Mouse (Mus musculus): ENCODE results near the gene Sympk. TPM values are rescaled to one million over a fixed set of nuclear protein-coding genes. Genes with fewer than 3 reads are reported as not detected.

Gene Sympk
- total RNA-seq, 4 experiments from 2014 or later = 110 to 113 (median 111) TPM

Small RNA genes lying within 50 kb of the gene (microRNA-seq; reads per million reads assigned to microRNA genes)
- gene Mir3100 = 2.8 reads per million in 2 experiments

Other genes with a start within 250 kb of the Sympk start
- not detected for gene Psg19, start 225.9 kb upstream of the Sympk start, total RNA-seq (2022)
- gene Psg17, start 202.8 kb upstream of the Sympk start, total RNA-seq (2022) = not detected
- gene Mill2, start 184.4 kb upstream of the Sympk start, total RNA-seq (2022) = 10 to 100 TPM in 3 of 4 experiments, 1 to 10 TPM in 1; 8.5 to 12.4 (median 11.2) TPM
- gene Pglyrp1, start 153.0 kb upstream of the Sympk start, total RNA-seq (2022) = 1 to 10 TPM; 1.3 to 2.8 (median 1.8) TPM
- 10 to 100 TPM; 12.6 to 18.4 (median 14.0) TPM for gene Ccdc61, start 114.0 kb upstream of the Sympk start, total RNA-seq (2022)
- 1 to 10 TPM; 5.6 to 9.2 (median 7.1) TPM for gene Nova2, start 98.5 kb upstream of the Sympk start, total RNA-seq (2022)
- not detected for gene Nanos2, start 37.0 kb upstream of the Sympk start, total RNA-seq (2022)
- gene Mypop, start 33.1 kb upstream of the Sympk start, total RNA-seq (2022) = 10 to 100 TPM; 11.4 to 18.0 (median 15.5) TPM
- 10 to 100 TPM; 49.0 to 52.8 (median 50.9) TPM for gene Irf2bp1, start 20.3 kb upstream of the Sympk start, total RNA-seq (2022)
- gene Foxa3, start 839 bp upstream of the Sympk start, total RNA-seq (2022) = under 1 TPM in 1 of 4 experiments, not detected in 3; 0.12 TPM
- under 1 TPM in 1 of 4 experiments, not detected in 3; 0.24 TPM for gene Rsph6a, start 30.3 kb downstream of the Sympk start, total RNA-seq (2022)
- gene Dmwd, start 51.9 kb downstream of the Sympk start, total RNA-seq (2022) = 10 to 100 TPM; 54.9 to 74.1 (median 62.4) TPM
- gene Dmpk, start 59.5 kb downstream of the Sympk start, total RNA-seq (2022) = 100 to 1,000 TPM; 118 to 287 (median 209) TPM
- 10 to 100 TPM; 16.8 to 27.8 (median 20.2) TPM for gene Six5, start 70.2 kb downstream of the Sympk start, total RNA-seq (2022)
- gene Gm4969, start 94.0 kb downstream of the Sympk start, total RNA-seq (2022) = not detected
- 10 to 100 TPM; 13.6 to 17.6 (median 16.1) TPM for gene Fbxo46, start 95.5 kb downstream of the Sympk start, total RNA-seq (2022)
- 10 to 100 TPM; 18.0 to 24.0 (median 23.9) TPM for gene Qpctl, start 124.9 kb downstream of the Sympk start, total RNA-seq (2022)
- gene Snrpd2, start 125.3 kb downstream of the Sympk start, total RNA-seq (2022) = 10 to 100 TPM; 86.1 to 97.7 (median 92.4) TPM
- gene Gipr, start 141.8 kb downstream of the Sympk start, total RNA-seq (2022) = 1 to 10 TPM in 1 of 4 experiments, under 1 TPM in 3; 0.17 to 1.5 (median 0.64) TPM
- 10 to 100 TPM; 56.2 to 79.2 (median 69.6) TPM for gene Eml2, start 152.0 kb downstream of the Sympk start, total RNA-seq (2022)
- 10 to 100 TPM in 2 of 4 experiments, 1 to 10 TPM in 2; 5.7 to 15.2 (median 8.2) TPM for gene Gpr4, start 188.2 kb downstream of the Sympk start, total RNA-seq (2022)
- gene Opa3, start 204.0 kb downstream of the Sympk start, total RNA-seq (2022) = 10 to 100 TPM; 32.4 to 41.5 (median 33.7) TPM
- 10 to 100 TPM; 44.8 to 70.6 (median 59.1) TPM for gene Vasp, start 247.4 kb downstream of the Sympk start, total RNA-seq (2022)

Measured in adrenal gland, adult 8-10 months (tissue).